Mouse (Mus musculus): ENCODE measurements around the gene Nipsnap1. TPM values are rescaled to one million over a fixed set of nuclear protein-coding genes. Genes with fewer than 3 reads are reported as not detected.

The Nipsnap1 gene
- polyA plus RNA-seq, 1 experiment from 2014 or later: 79.9 TPM

DNA sequence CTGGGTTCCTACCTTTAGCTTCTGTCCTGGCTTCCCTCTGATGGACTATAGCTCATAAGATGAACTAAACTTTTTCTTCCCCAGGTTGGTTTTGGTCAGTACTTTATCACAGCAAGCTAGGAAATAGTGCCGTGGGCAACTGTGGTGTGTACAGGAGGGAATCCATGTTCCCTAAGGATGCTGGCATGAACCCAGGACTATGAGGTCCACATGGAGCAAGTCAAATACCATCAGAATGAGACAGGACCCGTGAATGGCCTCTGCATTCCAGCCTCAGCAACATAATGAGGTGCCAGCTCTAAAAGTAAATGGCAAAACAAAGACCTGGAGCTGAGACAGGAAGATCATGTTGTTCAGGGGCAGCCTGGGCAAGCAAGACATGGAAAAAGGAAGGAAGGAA lies 15.3 kb upstream of the Nipsnap1 start:
- DNase-seq (ENCODE audit: low spot score) (no peak), ATAC-seq (replicated peaks; ENCODE audit: insufficient number of reproducible peaks, low FRiP score, low TSS enrichment, low read depth) (no peak)
- Histone ChIP-seq H3K9me3 (replicated peaks; ENCODE audit: control insufficient read depth, low read length) (no peaks in the 10 kb centered on the region), H3K27ac (replicated peaks; ENCODE audit: low read depth, low read length) (no peak overlapping the region), H3K4me2 (ENCODE audit: low read depth, low read length) (no peak overlapping the region), H3K36me3 (replicated peaks; ENCODE audit: control insufficient read depth, insufficient read depth, low read depth, low read length) (no peaks in the 10 kb centered on the region), H3K27me3 (ENCODE audit: control insufficient read depth, insufficient read depth, low read length) (no peaks in the 10 kb centered on the region), H3K9ac (replicated peaks; ENCODE audit: low read length) (no peak overlapping the region), H3K4me1 (ENCODE audit: control insufficient read depth, insufficient read depth, low read length) (no peaks in the 10 kb centered on the region; the same call in 1 of the 2 replicates), H3K4me3 (ENCODE audit: low read depth, low read length) (no peak overlapping the region)
- WGBS: 65% methylated on average over 2 of the region's 2 CpGs

DNA sequence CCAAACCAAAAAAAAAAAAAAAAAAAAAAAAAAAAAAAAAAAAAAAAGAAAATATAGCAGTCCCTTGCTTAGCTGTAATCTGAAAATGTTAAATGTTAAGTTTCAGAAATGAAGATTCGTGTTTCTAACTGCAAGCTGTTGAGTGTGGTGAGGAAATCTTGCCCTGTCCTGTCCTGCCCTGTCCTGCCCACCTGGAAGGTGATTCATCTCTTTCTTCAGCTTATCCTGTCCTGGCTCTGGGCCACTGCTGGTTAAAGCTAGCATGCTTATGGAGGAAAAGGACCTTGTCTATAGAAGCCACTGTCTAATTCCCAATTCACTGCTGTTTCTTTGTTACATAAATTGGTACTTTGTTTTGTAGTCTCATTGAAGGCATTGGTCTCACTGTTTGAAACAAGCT lies 12.8 kb upstream of the Nipsnap1 start:
- 66% methylated on average over 1 of the region's 1 CpGs for WGBS
- no peak for ATAC-seq (replicated peaks; ENCODE audit: insufficient number of reproducible peaks, low FRiP score, low TSS enrichment, low read depth)
- H3K9me3 ChIP-seq (replicated peaks; ENCODE audit: control insufficient read depth, low read length): no peaks in the 10 kb centered on the region

DNA sequence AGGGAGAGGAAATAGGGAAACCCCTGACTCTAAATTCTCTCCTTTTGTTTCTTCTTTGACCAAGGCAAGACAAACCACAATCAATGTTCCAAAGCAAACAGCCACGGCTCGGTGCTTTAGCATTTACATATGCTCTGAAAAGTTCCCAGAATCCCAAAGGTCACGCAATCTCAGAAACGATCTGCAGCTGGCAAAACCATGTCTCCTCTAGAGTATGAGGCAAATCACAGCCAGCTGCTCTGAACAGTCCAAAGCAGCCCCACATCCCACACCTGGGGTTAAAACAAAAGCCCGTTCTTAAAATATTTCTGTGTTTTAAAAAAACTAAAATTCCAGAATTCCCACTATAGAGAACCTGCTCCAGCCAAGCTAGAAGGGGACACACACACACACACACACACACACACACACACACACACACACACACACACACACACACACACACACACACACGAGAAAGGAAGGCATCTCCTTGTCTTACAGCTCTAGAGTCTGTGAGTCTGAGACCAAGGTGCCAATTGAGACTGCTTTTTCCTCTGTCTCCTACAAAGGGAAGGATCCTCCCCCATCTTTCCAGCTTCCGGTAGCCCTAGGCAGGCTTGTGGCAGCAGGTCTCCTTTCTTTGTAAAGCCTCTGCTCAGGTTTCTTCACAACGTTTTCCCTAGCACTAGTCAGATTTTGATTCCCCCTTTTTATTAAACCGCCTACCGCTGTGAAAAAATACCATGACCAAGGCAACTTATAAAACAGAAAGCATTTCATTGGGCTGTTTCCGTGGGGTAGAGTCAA lies 11.7 kb upstream of the Nipsnap1 start:
- Histone ChIP-seq H3K4me1 (ENCODE audit: control insufficient read depth, insufficient read depth, low read length) (no peaks in the 10 kb centered on the region; the same call in 1 of the 2 replicates), H3K4me2 (ENCODE audit: low read depth, low read length) (no peak overlapping the region), H3K9ac (replicated peaks; ENCODE audit: low read length) (no peak overlapping the region), H3K27ac (replicated peaks; ENCODE audit: low read depth, low read length) (peak overlapping the region; percentile 0; the same call in 1 of the 2 replicates), H3K36me3 (replicated peaks; ENCODE audit: control insufficient read depth, insufficient read depth, low read depth, low read length) (no peaks in the 10 kb centered on the region), H3K9me3 (replicated peaks; ENCODE audit: control insufficient read depth, low read length) (no peaks in the 10 kb centered on the region), H3K4me3 (ENCODE audit: low read depth, low read length) (no peak overlapping the region), H3K27me3 (ENCODE audit: control insufficient read depth, insufficient read depth, low read length) (no peaks in the 10 kb centered on the region)
- DNase-seq (ENCODE audit: low spot score): peak; percentile 83
- 0 out of 2 replicates have a peak, but pooled peaks have one; percentile 59 for ATAC-seq (replicated peaks; ENCODE audit: insufficient number of reproducible peaks, low FRiP score, low TSS enrichment, low read depth)
- 34% methylated on average over 11 of the region's 11 CpGs for WGBS

More for the DNA sequence above, 12.8 kb upstream of the Nipsnap1 start:
- no peak for DNase-seq (ENCODE audit: low spot score)
- H3K27ac ChIP-seq (replicated peaks; ENCODE audit: low read depth, low read length): no peak overlapping the region
- no peaks in the 10 kb centered on the region for H3K27me3 ChIP-seq (ENCODE audit: control insufficient read depth, insufficient read depth, low read length)
- no peak overlapping the region for H3K4me2 ChIP-seq (ENCODE audit: low read depth, low read length)
- H3K36me3 ChIP-seq (replicated peaks; ENCODE audit: control insufficient read depth, insufficient read depth, low read depth, low read length): no peaks in the 10 kb centered on the region
- no peak overlapping the region for H3K9ac ChIP-seq (replicated peaks; ENCODE audit: low read length)
- no peak overlapping the region for H3K4me3 ChIP-seq (ENCODE audit: low read depth, low read length)
- H3K4me1 ChIP-seq (ENCODE audit: control insufficient read depth, insufficient read depth, low read length): no peaks in the 10 kb centered on the region; the same call in 1 of the 2 replicates

DNA sequence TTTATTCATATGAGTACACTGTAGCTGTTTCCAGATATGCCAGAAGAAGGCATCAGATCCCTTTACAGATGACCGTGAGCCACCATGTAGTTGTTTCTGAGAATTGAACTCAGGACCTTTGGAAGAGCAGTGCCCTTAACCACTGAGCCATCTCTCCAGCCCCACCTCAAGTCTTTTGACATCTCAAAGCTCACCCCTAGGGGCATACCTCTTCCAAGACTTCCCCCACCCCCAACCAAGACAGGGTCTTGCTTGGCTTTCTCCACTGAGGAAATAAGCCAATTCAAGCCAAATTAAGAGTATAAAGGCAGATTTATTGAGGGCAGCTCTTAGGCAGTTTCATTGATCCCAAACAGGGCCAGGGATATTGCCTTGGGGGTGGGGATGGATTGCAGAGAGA lies 11.0 kb upstream of the Nipsnap1 start:
- Histone ChIP-seq H3K36me3 (replicated peaks; ENCODE audit: control insufficient read depth, insufficient read depth, low read depth, low read length) (no peaks in the 10 kb centered on the region), H3K27ac (replicated peaks; ENCODE audit: low read depth, low read length) (no peak overlapping the region), H3K4me1 (ENCODE audit: control insufficient read depth, insufficient read depth, low read length) (no peaks in the 10 kb centered on the region; the same call in 1 of the 2 replicates), H3K9ac (replicated peaks; ENCODE audit: low read length) (no peak overlapping the region), H3K27me3 (ENCODE audit: control insufficient read depth, insufficient read depth, low read length) (no peaks in the 10 kb centered on the region), H3K9me3 (replicated peaks; ENCODE audit: control insufficient read depth, low read length) (no peaks in the 10 kb centered on the region), H3K4me3 (ENCODE audit: low read depth, low read length) (no peak overlapping the region), H3K4me2 (ENCODE audit: low read depth, low read length) (no peak overlapping the region)
- ATAC-seq (replicated peaks; ENCODE audit: insufficient number of reproducible peaks, low FRiP score, low TSS enrichment, low read depth): no peak
- 88% methylated on average over 1 of the region's 1 CpGs for WGBS
- no peak for DNase-seq (ENCODE audit: low spot score)

DNA sequence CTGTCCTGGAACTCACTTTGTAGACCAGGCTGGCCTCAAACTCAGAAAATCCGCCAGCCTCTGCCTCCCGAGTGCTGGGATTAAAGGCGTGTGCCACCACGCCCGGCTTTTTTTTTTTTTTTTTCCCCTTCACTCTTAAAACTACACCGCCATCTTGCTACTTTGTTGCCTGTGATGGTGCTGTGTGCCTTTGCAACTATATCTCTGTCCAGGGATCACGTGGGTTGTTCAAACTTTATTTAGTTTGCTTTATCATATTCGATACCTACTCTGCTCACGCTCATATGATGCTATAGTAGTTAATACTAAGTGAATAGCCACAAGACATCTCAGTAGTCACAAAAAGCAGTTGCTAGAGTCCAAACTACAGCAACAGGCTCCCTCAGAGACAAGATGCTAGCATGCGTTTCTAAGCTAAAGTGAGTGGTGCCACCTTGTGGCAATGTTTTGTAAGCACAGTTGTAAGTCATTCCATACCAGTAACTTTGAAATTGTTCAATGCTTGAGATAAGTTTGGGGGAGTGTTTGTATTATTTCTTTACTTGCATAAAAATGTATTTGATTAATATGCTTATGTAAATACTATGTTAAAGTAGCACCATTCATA lies 8.0 kb upstream of the Nipsnap1 start:
- Histone ChIP-seq H3K4me1 (ENCODE audit: control insufficient read depth, insufficient read depth, low read length) (no peaks in the 10 kb centered on the region; the same call in 1 of the 2 replicates), H3K27ac (replicated peaks; ENCODE audit: low read depth, low read length) (no peak overlapping the region), H3K9me3 (replicated peaks; ENCODE audit: control insufficient read depth, low read length) (no peaks in the 10 kb centered on the region), H3K4me3 (ENCODE audit: low read depth, low read length) (no peak overlapping the region), H3K4me2 (ENCODE audit: low read depth, low read length) (no peak overlapping the region), H3K27me3 (ENCODE audit: control insufficient read depth, insufficient read depth, low read length) (no peaks in the 10 kb centered on the region), H3K9ac (replicated peaks; ENCODE audit: low read length) (no peak overlapping the region), H3K36me3 (replicated peaks; ENCODE audit: control insufficient read depth, insufficient read depth, low read depth, low read length) (no peaks in the 10 kb centered on the region)
- 26% methylated on average over 10 of the region's 10 CpGs for WGBS
- DNase-seq (ENCODE audit: low spot score) (peak; percentile 86), ATAC-seq (replicated peaks; ENCODE audit: insufficient number of reproducible peaks, low FRiP score, low TSS enrichment, low read depth) (no peak)

DNA sequence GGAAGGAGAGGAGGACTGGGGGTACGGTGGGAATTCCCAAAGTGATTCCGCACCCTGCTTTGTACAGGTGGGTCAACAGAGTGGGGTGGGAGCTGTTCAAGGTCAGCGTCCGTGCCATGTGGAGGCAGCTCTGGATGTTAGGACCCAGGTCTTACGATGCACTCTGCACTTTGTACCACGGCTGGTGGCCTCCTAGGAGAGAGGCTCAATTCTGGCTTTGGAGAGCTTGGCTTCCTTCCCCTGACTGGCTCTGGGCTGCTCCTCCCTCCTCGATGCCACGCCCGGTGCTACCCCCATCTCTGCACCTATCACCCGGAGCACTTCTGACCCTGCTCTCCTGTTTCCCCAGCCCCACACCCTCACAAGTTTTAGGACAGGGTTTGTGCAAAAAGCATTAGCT lies 800 bp downstream of the Nipsnap1 start:
- DNase-seq (ENCODE audit: low spot score): no peak
- ATAC-seq (replicated peaks; ENCODE audit: insufficient number of reproducible peaks, low FRiP score, low TSS enrichment, low read depth): peak; percentile 39; the same call in 1 of the 2 replicates
- no peaks in the 10 kb centered on the region; the same call in 1 of the 2 replicates for H3K36me3 ChIP-seq (replicated peaks; ENCODE audit: control insufficient read depth, insufficient read depth, low read depth, low read length)
- H3K27ac ChIP-seq (replicated peaks; ENCODE audit: low read depth, low read length): no peak overlapping the region
- WGBS: 8% methylated on average over 10 of the region's 10 CpGs
- peak overlapping the region; percentile 72 for H3K4me3 ChIP-seq (ENCODE audit: low read depth, low read length)
- no peaks in the 10 kb centered on the region for H3K9me3 ChIP-seq (replicated peaks; ENCODE audit: control insufficient read depth, low read length)
- H3K4me1 ChIP-seq (ENCODE audit: control insufficient read depth, insufficient read depth, low read length): no peaks in the 10 kb centered on the region
- H3K9ac ChIP-seq (replicated peaks; ENCODE audit: low read length): peak overlapping the region; percentile 77
- peak overlapping the region; percentile 73 for H3K4me2 ChIP-seq (ENCODE audit: low read depth, low read length)
- H3K27me3 ChIP-seq (ENCODE audit: control insufficient read depth, insufficient read depth, low read length): no peaks in the 10 kb centered on the region

DNA sequence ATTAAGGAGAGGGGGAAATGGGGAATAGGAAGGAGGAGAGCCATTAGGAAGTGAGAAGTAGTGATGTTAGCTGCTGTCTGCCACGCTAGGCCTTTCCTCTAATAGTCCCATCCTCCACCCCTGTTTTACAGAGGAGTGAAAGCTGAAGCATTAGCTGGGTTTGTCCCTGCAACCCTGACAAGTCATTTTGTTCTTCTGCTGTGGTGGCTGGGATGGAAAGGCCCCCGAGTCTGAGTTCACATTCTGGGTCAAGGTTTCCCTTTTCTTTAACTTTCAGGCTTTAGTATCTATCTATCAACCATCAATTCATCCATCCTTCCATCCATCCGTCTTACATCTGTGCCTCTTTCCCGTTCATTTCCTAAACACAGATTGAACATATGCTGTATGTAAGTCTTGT lies 7.3 kb downstream of the Nipsnap1 start:
- Histone ChIP-seq H3K9ac (replicated peaks; ENCODE audit: low read length) (no peak overlapping the region), H3K36me3 (replicated peaks; ENCODE audit: control insufficient read depth, insufficient read depth, low read depth, low read length) (no peaks in the 10 kb centered on the region; the same call in 1 of the 2 replicates), H3K4me3 (ENCODE audit: low read depth, low read length) (no peak overlapping the region), H3K27me3 (ENCODE audit: control insufficient read depth, insufficient read depth, low read length) (no peaks in the 10 kb centered on the region), H3K9me3 (replicated peaks; ENCODE audit: control insufficient read depth, low read length) (no peaks in the 10 kb centered on the region), H3K4me1 (ENCODE audit: control insufficient read depth, insufficient read depth, low read length) (no peaks in the 10 kb centered on the region), H3K4me2 (ENCODE audit: low read depth, low read length) (no peak overlapping the region), H3K27ac (replicated peaks; ENCODE audit: low read depth, low read length) (no peak overlapping the region)
- ATAC-seq (replicated peaks; ENCODE audit: insufficient number of reproducible peaks, low FRiP score, low TSS enrichment, low read depth) (no peak), DNase-seq (ENCODE audit: low spot score) (no peak)
- 85% methylated on average over 4 of the region's 4 CpGs for WGBS
